Mouse (Mus musculus): ENCODE results near the gene Fads3. TPM values are rescaled to one million over a fixed set of nuclear protein-coding genes. Genes with fewer than 3 reads are reported as not detected.

Gene Fads3
- polyA plus RNA-seq, 1 experiment from 2014 or later, result 20.9 TPM

- 91% methylated on average over 10 of the region's 10 CpGs for WGBS
- ATAC-seq (ENCODE audit: low read depth) (no peak), DNase-seq (ENCODE audit: low spot score) (no peak)
- H3K27me3 ChIP-seq (replicated peaks; ENCODE audit: control insufficient read depth, insufficient read depth, low read length), result no peaks in the 10 kb centered on the region
- H3K9me3 ChIP-seq (ENCODE audit: control insufficient read depth, low read length), result no peaks in the 10 kb centered on the region
- H3K36me3 ChIP-seq (ENCODE audit: control insufficient read depth, insufficient read depth, low read length), result peaks cover 10% of the 10 kb centered on the region; the same call in 1 of the 2 replicates
- no peak overlapping the region for H3K4me2 ChIP-seq (ENCODE audit: low read depth, low read length)
- H3K27ac ChIP-seq (replicated peaks; ENCODE audit: low read depth, low read length), result no peak overlapping the region
- H3K9ac ChIP-seq (ENCODE audit: low read depth, low read length), result no peak overlapping the region
- H3K4me1 ChIP-seq (ENCODE audit: control insufficient read depth, insufficient read depth, low read length), result no peaks in the 10 kb centered on the region
- no peak overlapping the region for H3K4me3 ChIP-seq (ENCODE audit: low read depth, low read length)
Observed at GRCm38 (mm10) chr19:10053692-10054260, 12.4 kb downstream of the Fads3 start.

GRCm38 (mm10) chr19:10054361-10055075 lies 13.1 kb downstream of the Fads3 start:
- no peak for ATAC-seq (ENCODE audit: low read depth)
- Histone ChIP-seq H3K9me3 (ENCODE audit: control insufficient read depth, low read length) (no peaks in the 10 kb centered on the region), H3K4me2 (ENCODE audit: low read depth, low read length) (no peak overlapping the region), H3K27me3 (replicated peaks; ENCODE audit: control insufficient read depth, insufficient read depth, low read length) (no peaks in the 10 kb centered on the region), H3K9ac (ENCODE audit: low read depth, low read length) (no peak overlapping the region), H3K4me1 (ENCODE audit: control insufficient read depth, insufficient read depth, low read length) (no peaks in the 10 kb centered on the region), H3K4me3 (ENCODE audit: low read depth, low read length) (no peak overlapping the region), H3K27ac (replicated peaks; ENCODE audit: low read depth, low read length) (no peak overlapping the region), H3K36me3 (ENCODE audit: control insufficient read depth, insufficient read depth, low read length) (peaks cover 10% of the 10 kb centered on the region; the same call in 1 of the 2 replicates)
- 91% methylated on average over 6 of the region's 6 CpGs for WGBS
- no peak for DNase-seq (ENCODE audit: low spot score)

GRCm38 (mm10) chr19:10055261-10055660 lies 13.9 kb downstream of the Fads3 start:
- DNase-seq (ENCODE audit: low spot score) (no peak), ATAC-seq (ENCODE audit: low read depth) (no peak)
- Histone ChIP-seq H3K27ac (replicated peaks; ENCODE audit: low read depth, low read length) (no peak overlapping the region), H3K9ac (ENCODE audit: low read depth, low read length) (no peak overlapping the region), H3K9me3 (ENCODE audit: control insufficient read depth, low read length) (no peaks in the 10 kb centered on the region), H3K4me1 (ENCODE audit: control insufficient read depth, insufficient read depth, low read length) (no peaks in the 10 kb centered on the region), H3K4me3 (ENCODE audit: low read depth, low read length) (no peak overlapping the region), H3K4me2 (ENCODE audit: low read depth, low read length) (no peak overlapping the region), H3K27me3 (replicated peaks; ENCODE audit: control insufficient read depth, insufficient read depth, low read length) (no peaks in the 10 kb centered on the region), H3K36me3 (ENCODE audit: control insufficient read depth, insufficient read depth, low read length) (peaks cover 10% of the 10 kb centered on the region; the same call in 1 of the 2 replicates)
- 83% methylated on average over 3 of the region's 3 CpGs for WGBS

GRCm38 (mm10) chr19:10055783-10056660 lies 14.7 kb downstream of the Fads3 start:
- Histone ChIP-seq H3K9ac (ENCODE audit: low read depth, low read length) (no peak overlapping the region), H3K36me3 (ENCODE audit: control insufficient read depth, insufficient read depth, low read length) (peaks cover 10% of the 10 kb centered on the region; the same call in 1 of the 2 replicates), H3K4me1 (ENCODE audit: control insufficient read depth, insufficient read depth, low read length) (no peaks in the 10 kb centered on the region), H3K27ac (replicated peaks; ENCODE audit: low read depth, low read length) (no peak overlapping the region), H3K4me2 (ENCODE audit: low read depth, low read length) (no peak overlapping the region), H3K4me3 (ENCODE audit: low read depth, low read length) (no peak overlapping the region), H3K9me3 (ENCODE audit: control insufficient read depth, low read length) (no peaks in the 10 kb centered on the region), H3K27me3 (replicated peaks; ENCODE audit: control insufficient read depth, insufficient read depth, low read length) (no peaks in the 10 kb centered on the region)
- ATAC-seq (ENCODE audit: low read depth) (no peak), DNase-seq (ENCODE audit: low spot score) (no peak)
- WGBS, result 79% methylated on average over 22 of the region's 22 CpGs

- no peaks in the 10 kb centered on the region for H3K4me1 ChIP-seq (ENCODE audit: control insufficient read depth, insufficient read depth, low read length)
- H3K9me3 ChIP-seq (ENCODE audit: control insufficient read depth, low read length), result no peaks in the 10 kb centered on the region
- no peak overlapping the region for H3K4me2 ChIP-seq (ENCODE audit: low read depth, low read length)
- no peaks in the 10 kb centered on the region for H3K27me3 ChIP-seq (replicated peaks; ENCODE audit: control insufficient read depth, insufficient read depth, low read length)
- no peak for DNase-seq (ENCODE audit: low spot score)
- no peak overlapping the region for H3K27ac ChIP-seq (replicated peaks; ENCODE audit: low read depth, low read length)
- WGBS, result 83% methylated on average over 3 of the region's 3 CpGs
- peaks cover 10% of the 10 kb centered on the region; the same call in 1 of the 2 replicates for H3K36me3 ChIP-seq (ENCODE audit: control insufficient read depth, insufficient read depth, low read length)
- H3K9ac ChIP-seq (ENCODE audit: low read depth, low read length), result no peak overlapping the region
- ATAC-seq (ENCODE audit: low read depth), result no peak
- H3K4me3 ChIP-seq (ENCODE audit: low read depth, low read length), result no peak overlapping the region
Observed at GRCm38 (mm10) chr19:10056686-10057085, 15.3 kb downstream of the Fads3 start.

- DNase-seq (ENCODE audit: low spot score) (no peak), ATAC-seq (ENCODE audit: low read depth) (no peak)
- Histone ChIP-seq H3K36me3 (ENCODE audit: control insufficient read depth, insufficient read depth, low read length) (peaks cover 19% of the 10 kb centered on the region), H3K9me3 (ENCODE audit: control insufficient read depth, low read length) (no peaks in the 10 kb centered on the region), H3K4me1 (ENCODE audit: control insufficient read depth, insufficient read depth, low read length) (no peaks in the 10 kb centered on the region), H3K27me3 (replicated peaks; ENCODE audit: control insufficient read depth, insufficient read depth, low read length) (no peaks in the 10 kb centered on the region), H3K4me3 (ENCODE audit: low read depth, low read length) (no peak overlapping the region), H3K27ac (replicated peaks; ENCODE audit: low read depth, low read length) (no peak overlapping the region), H3K4me2 (ENCODE audit: low read depth, low read length) (no peak overlapping the region), H3K9ac (ENCODE audit: low read depth, low read length) (no peak overlapping the region)
- 56% methylated on average over 11 of the region's 11 CpGs for WGBS
Observed at GRCm38 (mm10) chr19:10057486-10058351, 16.4 kb downstream of the Fads3 start.

- WGBS, result 92% methylated on average over 1 of the region's 1 CpGs
- no peak overlapping the region for H3K27ac ChIP-seq (replicated peaks; ENCODE audit: low read depth, low read length)
Observed at GRCm38 (mm10) chr19:10058352-10058825, 17.0 kb downstream of the Fads3 start.

More at GRCm38 (mm10) chr19:10058352-10058825, 17.0 kb downstream of the Fads3 start:
- H3K9ac ChIP-seq (ENCODE audit: low read depth, low read length), result no peak overlapping the region
- H3K36me3 ChIP-seq (ENCODE audit: control insufficient read depth, insufficient read depth, low read length), result peaks cover 23% of the 10 kb centered on the region
- no peaks in the 10 kb centered on the region for H3K4me1 ChIP-seq (ENCODE audit: control insufficient read depth, insufficient read depth, low read length)
- no peaks in the 10 kb centered on the region for H3K27me3 ChIP-seq (replicated peaks; ENCODE audit: control insufficient read depth, insufficient read depth, low read length)
- no peak overlapping the region for H3K4me3 ChIP-seq (ENCODE audit: low read depth, low read length)
- H3K9me3 ChIP-seq (ENCODE audit: control insufficient read depth, low read length), result no peaks in the 10 kb centered on the region
- DNase-seq (ENCODE audit: low spot score) (no peak), ATAC-seq (ENCODE audit: low read depth) (no peak)
- no peak overlapping the region for H3K4me2 ChIP-seq (ENCODE audit: low read depth, low read length)
